Mouse (Mus musculus): ENCODE results near the gene Gm28048. TPM values are rescaled to one million over a fixed set of nuclear protein-coding genes. Genes with fewer than 3 reads are reported as not detected.

Gm28048 gene
- polyA plus RNA-seq, 2 experiments: 2.8 to 6.8 TPM

DNA sequence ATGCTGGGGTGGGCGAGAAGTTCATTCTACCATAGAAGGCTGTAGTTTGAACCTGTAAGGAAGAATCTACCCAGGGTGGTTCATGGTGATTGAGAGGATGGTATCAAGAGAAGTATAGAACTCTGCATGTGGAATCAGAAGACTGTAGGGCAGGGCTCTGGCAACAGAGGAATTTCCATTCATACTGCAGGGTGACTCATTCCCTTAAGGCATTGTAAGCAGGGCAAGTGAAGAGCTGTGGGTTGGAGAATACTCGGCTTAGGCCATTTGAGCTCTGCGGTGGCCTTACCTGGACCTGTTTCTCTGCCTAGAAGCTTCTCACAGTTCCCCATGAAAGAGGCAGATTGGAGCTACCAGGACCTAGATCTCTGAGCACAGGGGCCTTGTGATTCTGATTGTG, 170.5 kb downstream of the Gm28048 start:
- no peaks in the 10 kb centered on the region for H3K36me3 ChIP-seq (replicated peaks; ENCODE audit: control insufficient read depth, insufficient read depth, low read depth)
- H3K4me2 ChIP-seq (ENCODE audit: low read depth): no peak overlapping the region
- H3K9me3 ChIP-seq (ENCODE audit: control insufficient read depth, low read length): no peaks in the 10 kb centered on the region
- no peak overlapping the region for H3K9ac ChIP-seq (replicated peaks)
- peaks cover 25 to 56% of the 10 kb centered on the region in 2 experiments for H3K4me1 ChIP-seq (replicated peaks; ENCODE audit: control insufficient read depth in 2 of 2, insufficient read depth in 2 of 2, low read length in 1 of 2)
- TF ChIP-seq CTCF (IDR thresholded peaks at IDR 0.05; ENCODE audit: low read depth) (no peak), EP300 (IDR thresholded peaks at IDR 0.05; ENCODE audit: low read depth) (no peak)
- H3K4me3 ChIP-seq (ENCODE audit: insufficient read depth in 1 of 2, low read depth in 2 of 2, low read length in 2 of 2): no peak overlapping the region
- ATAC-seq (ENCODE audit: insufficient read depth) (no peak), DNase-seq (ENCODE audit: low read depth in 3 of 3, low spot score in 3 of 3) (no peak)
- no peak overlapping the region for H3K27ac ChIP-seq
- WGBS (ENCODE audit: insufficient replicate concordance): 71% methylated on average over 3 of the region's 3 CpGs
- no peaks in the 10 kb centered on the region for H3K27me3 ChIP-seq (ENCODE audit: control insufficient read depth, insufficient read depth, low read length)

DNA sequence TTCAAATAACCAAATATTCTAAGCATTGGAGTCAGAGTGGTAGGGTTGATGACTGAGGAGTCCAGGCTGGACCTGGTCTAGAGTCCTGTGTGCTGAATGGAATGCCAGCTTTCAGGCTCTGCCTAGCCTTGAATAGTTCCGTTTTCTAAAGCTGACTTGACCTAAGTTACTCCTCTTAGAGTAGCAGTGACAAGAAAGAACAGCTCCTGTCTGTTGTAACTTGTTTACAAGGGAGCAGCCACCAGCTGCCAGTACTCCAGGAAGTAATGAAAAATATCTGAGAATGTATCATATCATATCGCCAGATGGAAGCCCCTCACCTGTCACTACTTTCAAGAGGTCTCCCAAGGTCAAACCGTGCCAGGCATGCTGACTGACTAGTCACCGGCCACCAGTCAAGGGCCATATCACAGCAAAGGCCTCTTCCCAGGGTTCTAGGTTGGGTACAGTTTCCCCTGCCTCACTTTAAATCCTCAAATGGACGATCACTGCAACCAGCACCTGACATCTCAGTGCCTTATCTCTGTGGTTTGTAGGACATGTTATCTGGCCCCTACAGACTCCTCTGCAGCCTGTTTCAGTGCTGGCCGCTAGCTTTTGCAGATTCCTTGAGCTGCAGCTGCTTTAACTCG, 172.3 kb downstream of the Gm28048 start:
- ATAC-seq (ENCODE audit: insufficient read depth): peak; percentile 61
- peaks cover 25 to 59% of the 10 kb centered on the region in 2 experiments for H3K4me1 ChIP-seq (replicated peaks; ENCODE audit: control insufficient read depth in 2 of 2, insufficient read depth in 2 of 2, low read length in 1 of 2)
- no peak overlapping the region; the same call in none of the 2 replicates for H3K4me2 ChIP-seq (ENCODE audit: low read depth)
- TF ChIP-seq EP300 (IDR thresholded peaks at IDR 0.05; ENCODE audit: low read depth) (peak; percentile 81), CTCF (IDR thresholded peaks at IDR 0.05; ENCODE audit: low read depth) (no peak)
- no peaks in the 10 kb centered on the region for H3K9me3 ChIP-seq (ENCODE audit: control insufficient read depth, low read length)
- H3K4me3 ChIP-seq (ENCODE audit: insufficient read depth in 1 of 2, low read depth in 2 of 2, low read length in 2 of 2): no peak overlapping the region
- WGBS (ENCODE audit: insufficient replicate concordance): 10% methylated on average over 7 of the region's 7 CpGs
- H3K27ac ChIP-seq: no peak overlapping the region
- no peaks in the 10 kb centered on the region for H3K36me3 ChIP-seq (replicated peaks; ENCODE audit: control insufficient read depth, insufficient read depth, low read depth)
- no peak overlapping the region for H3K9ac ChIP-seq (replicated peaks)
- H3K27me3 ChIP-seq (ENCODE audit: control insufficient read depth, insufficient read depth, low read length): no peaks in the 10 kb centered on the region
- peak; percentile 34 to 45 (median 35) for DNase-seq (ENCODE audit: low read depth in 3 of 3, low spot score in 3 of 3)

DNA sequence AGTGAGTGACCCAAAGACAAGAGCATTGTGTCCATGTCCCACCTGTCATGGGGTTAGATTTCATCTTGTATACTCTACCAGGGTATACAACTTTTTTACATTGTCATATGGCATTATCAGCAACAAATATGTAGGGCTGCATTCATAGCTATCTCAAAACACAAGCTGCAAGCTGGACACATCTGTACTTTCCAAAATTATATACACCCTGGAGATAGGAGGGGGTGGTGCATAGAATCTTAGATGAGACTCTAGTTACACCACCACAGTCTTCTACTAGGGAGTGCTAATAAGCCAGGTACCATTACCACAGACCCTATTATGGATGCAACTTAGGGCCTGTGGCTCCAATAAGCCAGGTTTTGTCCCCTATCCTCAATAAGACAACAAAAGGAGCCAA, 173.8 kb downstream of the Gm28048 start:
- Histone ChIP-seq H3K9ac (replicated peaks) (no peak overlapping the region; the same call in 1 of the 2 replicates), H3K4me3 (ENCODE audit: insufficient read depth in 1 of 2, low read depth in 2 of 2, low read length in 2 of 2) (no peak overlapping the region), H3K27ac (no peak overlapping the region), H3K4me2 (ENCODE audit: low read depth) (no peak overlapping the region), H3K9me3 (ENCODE audit: control insufficient read depth, low read length) (no peaks in the 10 kb centered on the region), H3K36me3 (replicated peaks; ENCODE audit: control insufficient read depth, insufficient read depth, low read depth) (no peaks in the 10 kb centered on the region), H3K27me3 (ENCODE audit: control insufficient read depth, insufficient read depth, low read length) (no peaks in the 10 kb centered on the region), H3K4me1 (replicated peaks; ENCODE audit: control insufficient read depth in 2 of 2, insufficient read depth in 2 of 2, low read length in 1 of 2) (peaks cover 25 to 45% of the 10 kb centered on the region in 2 experiments)
- DNase-seq (ENCODE audit: low read depth in 3 of 3, low spot score in 3 of 3) (no peak), ATAC-seq (ENCODE audit: insufficient read depth) (peak; percentile 67; the same call in 1 of the 2 replicates)
- peak; percentile 30; the same call in 1 of the 2 replicates for TF ChIP-seq EP300 (IDR thresholded peaks at IDR 0.05; ENCODE audit: low read depth)
- no peak for TF ChIP-seq CTCF (IDR thresholded peaks at IDR 0.05; ENCODE audit: low read depth)

DNA sequence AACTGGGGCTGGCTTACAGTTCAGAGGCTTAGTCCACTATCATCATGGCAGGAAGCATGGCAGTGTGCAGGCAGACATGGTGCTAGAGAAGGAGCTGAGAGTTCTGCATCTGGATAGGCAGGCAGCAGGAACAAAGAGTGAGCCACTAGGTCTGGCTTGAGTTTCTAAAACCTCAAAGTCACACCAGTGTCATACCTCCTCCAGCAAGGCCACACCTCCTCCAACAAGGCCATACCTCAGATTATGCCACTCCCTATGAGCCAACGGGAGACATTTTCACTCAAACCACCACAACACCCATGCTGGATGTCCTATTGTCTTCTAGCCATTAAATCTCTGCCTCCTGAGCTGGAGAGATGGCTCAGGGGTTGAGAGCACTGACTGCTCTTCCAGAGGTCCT, 176.7 kb downstream of the Gm28048 start:
- Histone ChIP-seq H3K4me3 (ENCODE audit: insufficient read depth in 1 of 2, low read depth in 2 of 2, low read length in 2 of 2) (no peak overlapping the region), H3K4me2 (ENCODE audit: low read depth) (no peak overlapping the region), H3K9ac (replicated peaks) (no peak overlapping the region), H3K9me3 (ENCODE audit: control insufficient read depth, low read length) (no peaks in the 10 kb centered on the region), H3K27ac (no peak overlapping the region), H3K4me1 (replicated peaks; ENCODE audit: control insufficient read depth in 2 of 2, insufficient read depth in 2 of 2, low read length in 1 of 2) (peaks cover 18 to 36% of the 10 kb centered on the region in 2 experiments), H3K27me3 (ENCODE audit: control insufficient read depth, insufficient read depth, low read length) (no peaks in the 10 kb centered on the region), H3K36me3 (replicated peaks; ENCODE audit: control insufficient read depth, insufficient read depth, low read depth) (no peaks in the 10 kb centered on the region)
- 55% methylated on average over 1 of the region's 1 CpGs for WGBS (ENCODE audit: insufficient replicate concordance)
- ATAC-seq (ENCODE audit: insufficient read depth) (no peak), DNase-seq (ENCODE audit: low read depth in 3 of 3, low spot score in 3 of 3) (no peak)
- TF ChIP-seq EP300 (IDR thresholded peaks at IDR 0.05; ENCODE audit: low read depth) (no peak), CTCF (IDR thresholded peaks at IDR 0.05; ENCODE audit: low read depth) (no peak)

DNA sequence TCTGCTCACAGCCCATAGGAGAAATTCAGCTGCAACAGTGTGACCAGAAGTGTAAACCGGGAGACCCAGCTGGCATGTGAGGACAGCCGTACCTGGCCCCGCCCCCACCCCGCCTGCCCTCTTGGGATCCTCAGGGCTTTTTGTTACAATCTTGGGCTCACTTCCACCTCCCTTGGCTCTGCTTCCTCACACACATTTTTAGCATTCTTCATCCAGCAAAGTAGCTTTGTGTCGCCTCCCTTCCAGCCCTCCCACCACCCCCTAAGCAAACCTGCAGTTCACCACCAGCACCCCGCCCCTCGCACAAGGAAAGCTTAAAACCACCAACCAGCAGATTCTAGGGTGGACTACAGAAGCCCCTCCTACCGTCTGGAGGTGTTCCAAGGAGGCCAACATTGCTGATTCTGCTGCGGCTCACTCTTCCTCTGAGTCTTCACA, 181.9 kb downstream of the Gm28048 start:
- Histone ChIP-seq H3K4me2 (ENCODE audit: low read depth) (no peak overlapping the region), H3K9me3 (ENCODE audit: control insufficient read depth, low read length) (no peaks in the 10 kb centered on the region), H3K36me3 (replicated peaks; ENCODE audit: control insufficient read depth, insufficient read depth, low read depth) (no peaks in the 10 kb centered on the region), H3K9ac (replicated peaks) (no peak overlapping the region), H3K27ac (no peak overlapping the region), H3K4me1 (replicated peaks; ENCODE audit: control insufficient read depth in 2 of 2, insufficient read depth in 2 of 2, low read length in 1 of 2) (peaks cover 0 to 12% of the 10 kb centered on the region in 2 experiments; a peak in 3 of 4 replicates), H3K4me3 (ENCODE audit: insufficient read depth in 1 of 2, low read depth in 2 of 2, low read length in 2 of 2) (no peak overlapping the region), H3K27me3 (ENCODE audit: control insufficient read depth, insufficient read depth, low read length) (no peaks in the 10 kb centered on the region)
- no peak for DNase-seq (ENCODE audit: low read depth in 3 of 3, low spot score in 3 of 3)
- TF ChIP-seq CTCF (IDR thresholded peaks at IDR 0.05; ENCODE audit: low read depth) (no peak), EP300 (IDR thresholded peaks at IDR 0.05; ENCODE audit: low read depth) (no peak)
- WGBS (ENCODE audit: insufficient replicate concordance): 22% methylated on average over 9 of the region's 9 CpGs
- no peak for ATAC-seq (ENCODE audit: insufficient read depth)

Data from liver, embryonic 14.5 days (tissue).